Mouse (Mus musculus) C2C12 (cell line): ENCODE data around the gene Prlr.

Source experiments
- CTCF ChIP-seq: IDR thresholded peaks from one replicate; pipeline ENCODE4 v1.5.1; 2011; ENCODE audit not compliant: control insufficient read depth, insufficient read depth, insufficient read length
- MAX ChIP-seq: IDR thresholded peaks from one replicate; pipeline ENCODE4 v1.6.1; 2011; ENCODE audit warnings: mild to moderate bottlenecking, control low read depth
- MYOD1 ChIP-seq: IDR thresholded peaks from one replicate; pipeline ENCODE4 v1.6.1; 2011; ENCODE audit warnings: low read depth; ENCODE audit not compliant: control insufficient read depth, insufficient read length
- MYOG ChIP-seq: IDR thresholded peaks from one replicate; pipeline ENCODE4 v1.6.1; 2011; ENCODE audit not compliant: control insufficient read depth, insufficient read length; ENCODE audit errors: extremely low read depth
- USF1 ChIP-seq: IDR thresholded peaks from one replicate; pipeline ENCODE4 v1.6.1; 2011; ENCODE audit warnings: low read depth, mild to moderate bottlenecking, control low read depth, moderate library complexity

- TF ChIP-seq USF1 (no peak), CTCF (no peak), MYOG (no peak), MAX (no peak), MYOD1 (no peak)
Measured at GRCm38 (mm10) chr15:10216189-10216588, 39.2 kb downstream of the Prlr start.
